Mouse (Mus musculus): Measurements from ENCODE around the gene Tmprss2.
A peak's percentile ranks its signal among the peaks of the same experiment; 100 is the strongest.
"Not testable (repeated sequence)": the region's sequence is repeated elsewhere in the genome, so short reads cannot be mapped to it uniquely, and the experiment has no call there.

The Tmprss2 gene

DNA sequence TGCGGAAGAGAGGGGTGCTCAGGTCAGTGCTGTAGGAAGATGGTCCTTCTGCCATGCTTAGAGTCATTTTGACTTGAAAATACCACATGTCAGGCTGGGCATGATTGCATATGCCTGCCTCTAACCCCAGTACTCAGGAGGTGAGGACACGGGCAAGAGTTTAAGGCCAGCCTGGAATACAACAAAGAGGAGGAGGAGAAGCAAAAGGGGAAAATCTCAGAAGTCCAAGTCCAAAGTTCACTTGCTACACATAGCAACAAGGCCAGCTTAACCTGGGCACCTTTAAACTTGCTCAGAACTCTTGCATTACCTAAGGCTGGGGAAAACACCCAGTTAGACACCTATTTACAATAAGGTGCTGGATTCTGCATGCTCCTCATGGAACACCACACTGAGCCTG, 19.5 kb downstream of the Tmprss2 start:
- DNase-seq (ENCODE audit: low spot score in 2 of 2) = no peak

DNA sequence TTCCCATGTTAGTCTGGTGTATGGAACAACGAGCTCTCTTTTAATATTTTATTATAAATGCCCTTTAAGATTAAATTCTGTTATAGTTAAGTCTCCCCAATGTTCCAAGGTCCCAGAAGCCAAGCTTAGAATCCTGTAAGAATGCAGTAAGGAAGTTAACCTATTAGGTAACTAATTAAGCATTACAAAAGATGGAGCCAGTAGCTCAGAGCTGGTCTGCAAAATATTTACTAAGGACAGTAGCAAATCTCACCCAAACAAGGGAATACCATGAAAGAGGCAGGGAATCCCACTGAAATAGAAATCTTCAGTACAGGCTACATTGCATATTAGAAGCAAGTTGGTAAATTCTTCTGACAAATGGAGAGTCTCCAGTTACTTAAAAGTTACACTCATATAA, 28.1 kb downstream of the Tmprss2 start:
- not testable (repeated sequence) for DNase-seq (ENCODE audit: low spot score in 2 of 2)

DNA sequence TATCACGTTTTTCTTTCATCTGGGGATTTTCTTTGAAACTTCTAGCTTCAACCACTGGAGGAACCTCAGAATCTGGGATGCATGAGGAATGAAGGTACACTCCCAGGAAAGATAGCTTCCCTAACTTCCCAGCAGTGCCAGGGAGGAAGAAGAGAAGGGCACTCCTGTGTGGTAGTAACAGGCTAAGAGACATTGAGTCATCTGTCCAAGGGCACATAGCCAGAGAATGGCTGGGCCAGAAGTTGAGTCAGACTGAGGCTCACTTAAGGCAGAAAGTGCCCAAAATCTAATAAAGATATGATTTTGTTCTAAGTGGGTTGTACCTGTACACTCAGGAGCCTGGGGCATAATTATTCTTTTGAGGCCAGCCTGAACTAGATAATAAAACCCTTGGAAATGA, 41.6 kb downstream of the Tmprss2 start:
- DNase-seq (ENCODE audit: low spot score in 2 of 2) = no peak

DNA sequence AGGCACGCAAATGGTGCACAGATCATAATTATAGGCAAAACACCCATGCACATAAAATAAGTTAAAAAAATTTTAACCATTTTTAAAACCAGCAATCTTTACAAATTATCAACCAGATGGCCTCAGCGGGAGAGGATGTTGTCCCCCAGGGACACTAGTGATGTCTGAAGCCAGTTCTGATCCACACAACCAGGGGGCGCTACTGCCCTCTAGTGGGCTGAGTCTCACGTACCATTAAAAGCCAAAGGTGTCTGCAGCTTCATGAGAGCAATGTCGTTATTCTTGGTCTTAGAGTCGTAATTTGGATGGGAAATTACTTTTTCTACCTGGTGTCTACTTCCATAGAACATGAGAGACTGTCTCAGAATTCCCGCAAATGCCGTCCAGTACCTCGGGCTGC, 42.3 kb downstream of the Tmprss2 start:
- peak in 1 of 2 experiments; percentile 49 for DNase-seq (ENCODE audit: low spot score in 2 of 2)

DNA sequence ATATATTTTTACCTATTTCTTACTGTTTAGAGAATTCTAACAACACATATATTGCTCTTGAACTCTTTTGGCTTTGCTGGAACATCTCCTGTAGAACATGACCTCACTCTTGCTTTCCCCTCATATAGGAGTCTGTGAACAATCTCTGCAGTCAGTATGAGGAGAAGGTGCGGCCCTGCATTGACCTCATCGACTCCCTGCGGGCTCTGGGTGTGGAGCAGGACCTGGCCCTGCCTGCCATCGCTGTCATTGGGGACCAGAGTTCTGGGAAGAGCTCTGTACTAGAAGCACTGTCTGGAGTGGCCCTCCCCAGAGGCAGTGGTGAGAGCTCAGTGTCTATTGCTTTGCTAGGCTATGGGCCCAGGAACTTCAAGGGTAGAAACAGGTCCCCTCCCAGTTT, 66.7 kb downstream of the Tmprss2 start:
- no peak for DNase-seq (ENCODE audit: low spot score in 2 of 2)

DNA sequence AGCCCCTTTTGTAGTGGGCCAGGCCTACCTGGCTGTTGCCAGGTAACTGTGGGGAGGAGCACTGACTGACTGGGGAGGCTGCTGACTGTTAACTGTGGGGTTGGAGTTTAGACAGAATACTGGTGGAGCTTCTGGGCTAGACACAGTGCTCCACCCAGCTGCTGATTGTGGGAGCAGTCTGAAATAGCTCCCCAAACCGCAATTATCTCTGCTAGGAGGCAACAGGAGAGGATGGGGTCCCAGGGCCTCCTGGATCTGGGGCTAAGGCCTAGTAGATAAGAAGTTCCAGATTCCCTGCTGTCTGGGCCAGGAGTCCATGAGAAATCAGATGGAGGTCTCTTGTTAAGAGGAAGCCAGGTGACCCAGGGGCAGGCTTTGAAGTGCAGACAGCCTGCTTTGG, 74.1 kb downstream of the Tmprss2 start:
- DNase-seq (ENCODE audit: low spot score in 2 of 2) = no peak

DNA sequence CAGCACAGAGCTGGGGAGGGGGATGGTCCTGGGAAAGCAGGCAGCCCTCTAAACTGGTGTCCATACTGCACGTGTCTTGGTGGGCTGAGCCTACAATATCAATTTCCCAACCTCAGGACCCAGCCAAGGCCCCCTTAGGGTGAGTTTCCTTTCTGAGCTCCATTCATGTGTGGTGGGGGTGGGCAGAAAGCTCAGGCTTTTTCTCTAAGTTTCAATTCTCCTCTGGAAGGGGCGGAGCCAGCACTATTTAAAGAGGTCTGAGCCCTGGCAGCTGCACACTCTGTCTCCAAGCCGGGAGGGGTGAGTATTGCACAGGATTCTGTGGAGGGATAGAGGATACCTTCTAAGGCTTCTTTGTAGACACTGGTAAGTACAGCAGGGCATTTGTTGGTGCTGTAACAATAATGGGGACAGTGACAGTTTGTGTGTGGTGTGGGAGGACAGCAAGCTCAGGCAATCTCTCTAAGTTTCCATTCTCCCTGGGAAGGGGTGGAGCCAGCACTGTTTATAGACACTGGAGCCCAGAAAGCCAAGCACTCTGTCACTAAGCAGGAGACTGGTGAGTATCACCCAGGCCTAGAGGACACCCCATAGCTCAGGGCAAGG, 75.1 kb downstream of the Tmprss2 start:
- DNase-seq (ENCODE audit: low spot score in 2 of 2) = peak in 1 of 2 experiments; percentile 22

DNA sequence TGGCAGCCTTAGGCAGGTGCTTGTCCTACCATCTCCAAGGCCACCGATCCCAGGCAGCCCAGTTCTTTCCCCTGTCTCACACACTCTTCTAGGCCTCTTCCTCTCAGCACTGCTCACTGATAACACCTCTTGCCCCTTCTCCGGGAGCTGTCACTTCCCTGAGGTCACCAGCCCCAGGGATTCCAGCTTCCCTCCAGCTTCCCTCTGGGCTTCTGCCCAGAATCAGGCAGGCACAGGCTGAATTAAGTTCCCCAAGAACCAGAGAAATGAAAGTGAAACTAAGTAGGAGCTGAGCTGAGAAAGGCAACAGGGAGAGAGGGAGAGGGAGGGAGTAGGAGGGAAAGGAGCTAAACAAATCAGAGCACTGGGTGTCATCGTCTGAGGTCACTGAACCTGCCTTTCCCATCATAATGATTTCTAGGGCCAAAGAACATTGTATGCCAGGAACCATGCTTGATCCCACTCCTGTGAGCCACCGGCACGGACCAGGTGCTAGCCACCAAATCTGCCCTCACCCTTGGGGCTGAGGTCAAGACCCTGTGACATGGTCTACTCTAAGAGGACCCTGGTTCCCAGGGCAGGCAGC, 76.0 kb downstream of the Tmprss2 start:
- DNase-seq (ENCODE audit: low spot score in 2 of 2) = no peak

DNA sequence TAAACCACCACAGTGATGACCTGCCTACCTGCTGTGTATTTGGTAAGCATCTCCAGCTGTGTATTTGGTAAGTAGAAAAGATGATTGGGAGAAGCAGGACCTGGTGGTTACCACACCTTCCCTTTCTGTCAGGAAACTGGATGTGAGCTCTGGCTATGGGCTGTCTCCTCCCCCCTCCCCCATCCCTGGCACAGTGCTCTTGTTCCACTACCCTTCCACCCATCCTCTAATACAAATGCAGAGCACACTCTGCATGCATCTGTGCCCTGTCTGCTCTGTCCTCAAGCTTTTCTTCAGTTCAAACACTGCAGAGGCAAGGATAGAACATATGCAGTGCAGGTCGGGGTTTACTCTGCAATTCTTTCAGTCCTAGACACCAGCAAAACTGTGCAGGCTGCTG, 76.5 kb downstream of the Tmprss2 start:
- DNase-seq (ENCODE audit: low spot score in 2 of 2) = no peak

DNA sequence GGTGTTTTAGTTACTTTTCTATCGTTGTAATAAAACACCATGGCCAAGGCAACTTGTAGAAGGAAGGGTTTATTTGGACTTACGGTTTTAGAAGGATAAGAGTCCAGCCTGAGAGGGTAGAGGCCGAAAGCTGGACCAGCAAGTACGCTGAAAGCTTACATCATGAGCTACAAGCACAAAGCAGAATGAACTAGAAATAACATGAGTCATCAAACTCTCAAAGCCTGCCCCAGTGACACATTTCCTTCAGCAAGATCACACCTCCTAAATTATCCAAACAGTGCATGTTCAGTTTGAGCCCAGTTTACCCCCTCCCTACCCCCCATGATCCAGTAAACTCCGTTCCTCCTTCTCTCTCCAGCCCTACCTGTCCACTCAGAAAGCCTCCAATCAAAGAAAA, 77.2 kb downstream of the Tmprss2 start:
- no peak for DNase-seq (ENCODE audit: low spot score in 2 of 2)

DNA sequence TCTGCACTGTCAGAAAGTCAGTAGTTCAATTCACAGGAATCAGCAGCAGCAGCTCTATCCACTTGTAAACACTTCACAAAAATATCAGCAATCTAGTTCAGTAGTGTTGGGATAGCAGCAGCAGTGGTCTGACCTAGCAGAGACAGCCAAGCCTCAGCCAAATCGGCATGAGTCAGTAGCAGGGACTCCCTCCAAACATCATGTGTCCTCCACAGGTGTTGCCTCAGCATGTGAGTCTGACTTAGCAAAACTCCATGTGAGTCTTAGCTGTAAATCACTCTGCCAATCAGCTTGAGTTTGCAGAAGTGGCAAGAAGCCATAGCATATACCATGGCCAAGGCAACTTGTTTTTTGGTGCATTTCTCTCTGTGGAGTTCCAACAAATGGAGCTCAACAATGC, 77.9 kb downstream of the Tmprss2 start:
- no peak for DNase-seq (ENCODE audit: low spot score in 2 of 2)

DNA sequence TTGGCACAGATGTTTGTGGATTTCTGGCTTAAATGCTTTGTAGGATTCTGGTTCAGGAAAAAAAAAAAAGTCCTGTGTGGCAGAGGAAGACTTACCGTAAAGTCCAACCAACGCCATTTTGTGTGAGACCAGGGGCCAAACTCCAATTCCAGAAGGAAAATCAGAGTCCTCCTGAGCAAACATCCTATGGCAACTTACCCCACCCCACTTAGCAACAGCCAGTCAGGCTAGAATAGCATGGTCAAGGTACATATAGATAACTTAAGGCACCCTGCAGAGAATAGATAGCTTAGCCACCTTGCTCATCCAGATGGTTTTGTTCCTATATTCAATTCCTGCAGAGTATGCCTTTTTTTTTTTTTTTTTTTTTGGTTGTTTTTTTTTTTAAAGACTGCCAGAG, 81.8 kb downstream of the Tmprss2 start:
- DNase-seq (ENCODE audit: low spot score in 2 of 2) = no peak

DNA sequence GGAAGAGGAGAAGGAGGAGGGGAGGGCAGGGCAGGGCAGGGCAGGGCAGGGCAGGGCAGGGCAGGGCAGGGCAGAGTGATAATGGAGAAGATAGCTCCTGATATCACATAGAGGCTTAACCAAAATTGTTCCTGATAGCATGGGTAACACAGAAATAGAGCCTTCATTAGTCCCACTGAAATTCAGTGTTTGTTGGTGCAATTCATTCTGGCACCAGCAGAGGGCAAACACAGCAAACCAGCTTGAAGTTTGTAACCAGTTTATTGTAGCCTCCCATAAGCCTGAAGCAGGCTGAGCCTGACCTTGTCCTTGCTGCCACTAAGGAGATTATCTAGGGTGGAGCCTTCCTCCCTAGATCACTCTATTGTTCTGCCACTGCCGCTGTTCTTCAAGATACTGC, 88.0 kb downstream of the Tmprss2 start:
- peak in 1 of 2 experiments; percentile 52 for DNase-seq (ENCODE audit: low spot score in 2 of 2)

DNA sequence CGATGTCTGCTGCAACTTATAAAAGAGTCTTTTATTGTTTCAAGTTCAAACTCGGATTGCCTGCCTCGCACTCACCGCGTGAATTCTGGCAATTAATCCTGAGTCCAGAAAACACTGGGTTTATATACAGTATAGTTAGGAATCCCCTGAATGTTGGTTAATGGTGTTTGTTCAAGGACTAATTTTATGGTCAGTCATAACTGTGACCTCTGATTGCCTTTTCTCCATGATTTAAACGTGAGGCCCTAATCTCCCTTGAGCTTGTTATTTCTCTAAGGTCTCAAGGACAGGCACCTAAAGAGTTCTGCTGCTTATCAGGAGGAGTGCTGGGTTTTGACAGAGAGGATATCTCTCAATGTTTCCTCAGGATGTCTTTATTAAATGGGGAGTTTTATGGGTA, 89.0 kb downstream of the Tmprss2 start:
- no peak for DNase-seq (ENCODE audit: low spot score in 2 of 2)

DNA sequence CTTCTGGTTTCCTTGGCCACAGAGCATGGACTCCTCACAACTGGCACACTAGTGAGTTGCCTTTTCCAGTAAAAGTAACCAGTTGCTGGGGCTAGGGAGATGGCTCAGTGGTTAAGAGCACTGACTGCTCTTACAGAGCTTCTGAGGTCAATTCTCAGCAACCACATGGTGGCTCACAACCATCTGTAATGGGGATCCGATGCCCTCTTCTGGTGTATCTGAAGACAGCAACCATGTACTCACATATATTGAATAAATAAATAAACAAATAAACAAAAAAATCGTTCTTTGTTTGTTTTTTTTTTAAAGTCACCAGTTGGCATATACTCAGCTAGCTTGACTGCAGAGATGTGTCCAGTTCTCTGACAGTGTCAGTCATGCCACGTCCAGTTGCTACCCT, 94.7 kb downstream of the Tmprss2 start:
- no peak for DNase-seq (ENCODE audit: low spot score in 2 of 2)

Measured in cerebellum, postnatal 4 days (tissue).